Mouse (Mus musculus) CD4-positive naive resting alpha-beta T cell, adult 76 days (primary cell): ENCODE measurements around the gene Olfr906. TPM values are rescaled to one million over a fixed set of nuclear protein-coding genes. Genes with fewer than 3 reads are reported as not detected.

Source experiments
- total RNA-seq: library from RNA; stranded (reverse); gene quantifications from one replicate; pipeline ENCODE4 v1.2.4, GENCODE M21; 2023

Gene Olfr906
- total RNA-seq: not detected

GRCm38 (mm10) chr9:38486785-38487184 is at the start of gene Olfr906:
TSS of gene Olfr906 (plus strand) at chr9:38487085.

GRCm38 (mm10) chr9:38447352-38447751 is 39.5 kb upstream of the Olfr906 start, which contains the start of gene Olfr902:
TSS of gene Olfr902 (plus strand) at chr9:38447652.

GRCm38 (mm10) chr9:38462844-38463243 is 24.0 kb upstream of the Olfr906 start, which contains the start of gene Olfr904:
TSS of gene Olfr904 (plus strand) at chr9:38463144.

GRCm38 (mm10) chr9:38470807-38471206 is 16.1 kb upstream of the Olfr906 start, which contains the start of gene Olfr905:
TSS of gene Olfr905 (plus strand) at chr9:38471107.

GRCm38 (mm10) chr9:38495501-38495900 is 8.6 kb downstream of the Olfr906 start, which contains the start of gene Olfr907:
TSS of gene Olfr907 (plus strand) at chr9:38495801.

GRCm38 (mm10) chr9:38521280-38521679 is 34.4 kb downstream of the Olfr906 start, which contains the start of gene Olfr911-ps1:
TSS of gene Olfr911-ps1 (plus strand) at chr9:38521580.

GRCm38 (mm10) chr9:38537549-38537948 is 50.7 kb downstream of the Olfr906 start, which contains the start of gene Olfr910:
TSS of gene Olfr910 (plus strand) at chr9:38537849.

Other genes starting within 250 kb of the Olfr906 start
- gene Olfr143, start 234.3 kb upstream of the Olfr906 start, total RNA-seq: not detected
- gene Olfr895, start 219.2 kb upstream of the Olfr906 start, total RNA-seq: not detected
- not detected for gene Olfr896-ps1, start 196.0 kb upstream of the Olfr906 start, total RNA-seq
- gene Olfr25, start 158.0 kb upstream of the Olfr906 start, total RNA-seq: not detected
- gene Olfr898, start 138.7 kb upstream of the Olfr906 start, total RNA-seq: not detected
- not detected for gene Olfr250, start 120.2 kb upstream of the Olfr906 start, total RNA-seq
- gene Olfr251, start 110.0 kb upstream of the Olfr906 start, total RNA-seq: not detected
- not detected for gene Olfr147, start 85.4 kb upstream of the Olfr906 start, total RNA-seq
- gene Olfr901, start 57.6 kb upstream of the Olfr906 start, total RNA-seq: not detected
- not detected for gene Olfr902, start 39.4 kb upstream of the Olfr906 start, total RNA-seq
- not detected for gene Olfr904, start 23.9 kb upstream of the Olfr906 start, total RNA-seq
- gene Olfr905, start 16.0 kb upstream of the Olfr906 start, total RNA-seq: not detected
- not detected for gene Olfr907, start 8.7 kb downstream of the Olfr906 start, total RNA-seq
- gene Olfr911-ps1, start 34.5 kb downstream of the Olfr906 start, total RNA-seq: not detected
- not detected for gene Olfr910, start 50.8 kb downstream of the Olfr906 start, total RNA-seq
- gene Olfr912, start 93.1 kb downstream of the Olfr906 start, total RNA-seq: not detected
- not detected for gene Olfr913, start 105.7 kb downstream of the Olfr906 start, total RNA-seq
- not detected for gene Olfr914, start 118.0 kb downstream of the Olfr906 start, total RNA-seq
- gene Olfr916, start 172.8 kb downstream of the Olfr906 start, total RNA-seq: not detected
- not detected for gene Olfr917, start 178.8 kb downstream of the Olfr906 start, total RNA-seq
- gene Olfr918, start 187.5 kb downstream of the Olfr906 start, total RNA-seq: not detected
- gene Olfr919, start 216.6 kb downstream of the Olfr906 start, total RNA-seq: not detected
- 5.0 TPM for gene Vwa5a, start 231.2 kb downstream of the Olfr906 start, total RNA-seq